Mouse (Mus musculus): Measurements from ENCODE around the gene Ift88.

- TF ChIP-seq CTCF (IDR thresholded peaks at IDR 0.05; ENCODE audit: control insufficient read depth, insufficient read depth, insufficient read length) (no peak), MYOD1 (IDR thresholded peaks at IDR 0.05; ENCODE audit: control insufficient read depth, insufficient read length, low read depth) (no peak), MYOG (IDR thresholded peaks at IDR 0.05; ENCODE audit: control insufficient read depth, extremely low read depth, insufficient read length) (no peak)
Measured at GRCm38 (mm10) chr14:57542231-57542630, 118.4 kb downstream of the Ift88 start.

All from C2C12 (cell line).